Mouse (Mus musculus) inflammation-experienced regulatory T-cells, adult 6 months (primary cell): Measurements from ENCODE around the gene D330045A20Rik. TPM values are rescaled to one million over a fixed set of nuclear protein-coding genes. Genes with fewer than 3 reads are reported as not detected.
"Not testable (repeated sequence)": the region's sequence is repeated elsewhere in the genome, so short reads cannot be mapped to it uniquely, and the experiment has no call there.

ENCODE experiments used
- ATAC-seq: one replicate; pipeline ENCODE4 v1.8.0; 2017
- polyA plus RNA-seq, 3 experiments: library from polyadenylated mRNA; unstranded; fragments of 100-300 nt; shearing (Covaris generic); gene quantifications; one replicate each; pipeline ENCODE4 v1.2.1; 2017

The D330045A20Rik gene
- polyA plus RNA-seq, result under 1 TPM in 1 of 3 experiments, not detected in 2; 0.15 TPM

DNA sequence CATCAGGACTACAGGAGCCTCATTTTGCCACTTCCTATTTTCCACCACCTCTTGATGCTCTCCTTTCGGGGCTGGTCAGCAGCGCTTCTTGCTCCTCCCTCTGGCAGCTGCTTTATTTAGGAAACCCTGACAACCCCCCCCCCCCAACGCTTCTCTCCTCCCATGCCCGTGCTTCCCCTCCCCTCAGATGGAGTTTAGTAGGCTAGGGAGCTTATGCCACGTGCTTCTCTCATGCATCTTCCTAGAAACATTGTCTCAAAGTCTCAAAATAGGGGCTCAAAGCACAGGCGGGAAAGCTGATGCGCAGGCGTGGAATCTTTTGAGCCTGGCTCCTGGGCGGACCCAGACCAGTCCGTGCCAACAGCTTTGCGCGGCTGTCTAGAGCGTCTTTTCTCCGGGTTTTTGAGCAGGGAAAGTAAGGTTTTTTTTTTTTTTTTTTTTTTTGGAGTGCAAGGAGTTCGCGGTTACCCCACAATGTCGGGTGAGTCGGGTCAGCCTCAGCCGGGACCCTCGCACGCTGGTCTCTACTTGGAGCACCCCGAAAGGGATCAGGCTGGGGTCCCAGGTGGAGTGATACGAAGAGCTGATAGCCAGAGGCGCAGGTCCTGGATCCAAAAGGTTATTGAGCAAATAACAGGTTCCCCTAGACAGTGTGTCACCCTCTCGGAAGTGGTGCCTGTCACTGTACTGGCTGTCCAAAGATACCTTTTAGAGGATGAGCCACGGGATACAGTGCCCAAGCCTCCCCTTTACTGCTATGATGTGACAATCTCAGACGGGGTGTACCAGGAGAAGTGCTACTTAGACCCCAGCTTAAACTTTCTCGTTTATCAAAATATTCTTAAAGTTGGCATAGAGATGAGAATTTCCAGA is at the start of gene D330045A20Rik:
Gene D330045A20Rik (plus strand): TSS at position 346 of the 873 bp plus-strand sequence.
- ATAC-seq, result no peak

DNA sequence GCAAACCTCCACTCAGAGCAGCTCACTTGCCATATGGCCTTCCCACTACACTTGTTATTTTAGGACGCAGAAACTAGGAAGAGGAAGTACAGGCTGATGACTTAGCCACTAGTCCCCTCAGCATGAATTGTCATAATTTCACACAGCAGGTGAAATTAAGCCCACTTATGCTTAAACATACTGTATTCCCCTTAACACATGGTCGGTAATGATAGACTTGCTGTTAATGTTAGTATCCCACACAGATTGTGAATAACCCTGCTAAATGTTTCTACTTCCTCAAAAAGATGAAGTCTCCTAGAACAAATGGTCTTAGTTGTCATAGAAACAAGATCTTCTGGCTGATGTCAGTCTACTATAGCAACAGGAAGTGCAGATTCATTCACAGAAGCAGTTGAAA is 47.6 kb upstream of the D330045A20Rik start:
- ATAC-seq, result no peak

DNA sequence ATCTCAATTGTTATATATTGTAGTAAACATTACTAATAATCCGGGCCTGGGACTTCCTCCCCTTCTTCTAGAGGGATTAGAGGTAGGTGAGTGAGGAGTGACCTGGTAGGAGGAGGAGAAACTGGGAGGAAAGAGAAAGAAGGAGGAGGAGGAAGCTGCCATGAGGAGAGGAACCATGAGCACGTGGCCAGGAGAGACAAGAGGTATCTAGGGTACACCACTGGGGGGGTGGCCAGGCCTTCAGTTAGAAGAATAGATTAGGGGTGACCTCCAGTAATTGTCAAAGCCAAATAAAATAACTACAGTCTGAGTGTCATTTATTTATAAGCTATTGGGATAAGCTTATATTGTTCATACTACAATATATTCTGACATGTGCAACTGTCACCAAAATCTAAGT is 45.0 kb upstream of the D330045A20Rik start:
- ATAC-seq, result no peak

DNA sequence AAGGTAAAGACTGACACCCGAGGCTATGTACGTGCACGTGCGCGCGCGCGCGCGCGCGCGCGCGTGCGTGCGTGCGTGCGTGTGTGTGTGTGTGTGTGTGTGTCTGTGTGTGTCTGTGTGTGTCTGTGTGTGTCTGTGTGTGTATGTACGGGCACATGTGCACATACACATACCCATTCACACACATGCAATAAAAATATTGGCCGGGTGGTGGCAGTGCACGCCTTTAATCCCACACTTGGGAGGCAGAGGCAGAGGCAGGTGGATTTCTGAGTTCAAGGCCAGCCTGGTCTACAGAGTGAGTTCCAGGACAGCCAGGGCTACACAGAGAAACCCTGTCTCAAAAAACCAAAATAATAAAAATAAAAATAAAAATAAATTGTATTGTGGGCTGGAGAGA is 39.1 kb upstream of the D330045A20Rik start:
- ATAC-seq, result not testable (repeated sequence)

DNA sequence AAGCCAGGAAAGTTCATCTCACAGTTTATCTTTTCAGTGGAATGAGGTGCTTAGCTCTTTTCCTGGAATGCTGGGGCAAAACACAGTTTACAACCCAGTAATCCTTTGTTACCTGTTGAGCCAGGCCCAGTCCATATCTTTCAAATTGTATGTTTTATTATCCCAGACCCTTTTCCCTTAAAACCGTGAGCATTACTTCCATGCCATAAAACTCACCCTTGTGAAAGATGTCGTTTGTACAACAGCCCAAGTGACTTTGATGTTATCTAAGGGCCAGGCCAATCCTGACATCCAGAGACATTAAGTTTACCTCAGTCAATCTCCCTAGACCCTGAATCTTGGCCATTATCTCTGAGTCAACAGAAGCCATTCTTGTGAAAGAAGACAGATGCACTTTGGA is 23.4 kb upstream of the D330045A20Rik start:
- no peak for ATAC-seq

DNA sequence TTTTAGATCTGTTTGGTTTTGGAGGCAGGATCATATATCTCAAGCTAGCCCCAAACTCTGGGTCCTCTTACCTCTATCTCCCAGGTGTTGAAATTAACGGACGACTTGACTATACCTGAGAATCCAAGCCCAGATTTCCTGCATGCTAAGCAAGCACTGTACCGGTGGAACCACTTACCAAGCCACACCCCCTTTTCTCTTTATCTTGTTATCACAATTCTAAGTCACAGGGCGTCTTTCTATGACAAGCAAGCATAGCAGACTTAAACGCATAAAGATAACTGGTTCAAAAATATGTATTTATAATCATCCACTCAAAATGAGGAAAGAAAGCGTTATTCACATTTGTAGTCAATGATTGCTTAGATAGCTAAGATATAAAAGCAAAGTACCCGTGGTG is 1.9 kb downstream of the D330045A20Rik start:
- no peak for ATAC-seq

DNA sequence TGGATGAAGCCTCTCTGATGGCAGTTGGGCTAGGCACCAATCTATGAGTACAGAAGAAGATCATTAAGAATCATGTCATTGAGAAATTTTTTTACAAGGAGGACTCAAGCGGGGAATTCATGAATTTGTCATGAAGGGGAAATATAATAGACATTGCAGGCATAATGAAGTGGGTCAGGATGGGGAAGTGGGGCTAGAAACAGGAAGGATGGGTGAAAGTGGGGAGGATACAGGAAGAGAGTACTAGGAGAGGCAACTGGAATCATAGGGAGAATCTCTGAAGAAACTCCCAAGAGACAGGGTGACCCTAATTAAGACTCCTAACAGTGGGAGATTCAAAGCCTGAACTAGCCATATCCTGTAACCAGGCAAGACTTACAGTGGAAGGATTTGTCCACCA is 4.8 kb downstream of the D330045A20Rik start:
- no peak for ATAC-seq

DNA sequence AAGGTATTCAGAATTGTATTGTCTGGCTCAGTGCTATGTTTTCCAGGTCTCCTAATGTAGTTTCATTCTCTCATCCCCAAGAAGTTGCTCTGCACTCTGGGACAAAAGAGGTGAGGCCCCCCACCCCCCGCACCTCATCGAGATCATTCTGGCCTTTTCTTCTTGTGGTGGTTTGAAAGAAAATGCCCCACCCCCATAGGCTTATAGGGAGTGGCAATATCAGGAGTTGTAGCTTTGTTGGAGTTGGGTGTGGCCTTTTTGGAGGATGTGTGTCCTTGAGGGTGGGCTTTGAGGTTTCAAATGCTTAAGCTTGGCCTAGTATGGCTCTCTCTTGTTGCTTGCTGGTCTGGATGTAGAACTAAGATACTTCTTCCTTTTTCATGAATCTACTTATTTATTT is 36.0 kb downstream of the D330045A20Rik start:
- ATAC-seq, result no peak

DNA sequence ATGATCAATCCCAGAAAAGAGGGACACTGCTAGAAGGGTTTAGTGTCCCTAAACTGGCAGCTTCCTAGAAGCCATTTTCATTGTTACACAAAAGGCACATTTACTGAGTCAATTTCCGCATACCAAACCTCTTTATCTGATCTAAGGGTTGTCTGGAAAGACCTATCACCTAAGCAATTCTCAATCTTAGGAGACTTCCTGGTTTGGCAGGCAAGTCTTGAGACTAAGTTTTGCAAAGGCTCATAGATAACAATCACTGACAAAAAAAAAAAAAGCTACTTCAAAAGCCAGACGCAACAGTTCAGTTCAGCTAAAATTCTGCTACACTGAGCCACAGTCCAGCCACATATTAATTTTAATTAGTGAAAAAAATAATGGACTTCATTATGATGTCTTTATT is 39.1 kb downstream of the D330045A20Rik start:
- ATAC-seq, result peak; percentile 50

DNA sequence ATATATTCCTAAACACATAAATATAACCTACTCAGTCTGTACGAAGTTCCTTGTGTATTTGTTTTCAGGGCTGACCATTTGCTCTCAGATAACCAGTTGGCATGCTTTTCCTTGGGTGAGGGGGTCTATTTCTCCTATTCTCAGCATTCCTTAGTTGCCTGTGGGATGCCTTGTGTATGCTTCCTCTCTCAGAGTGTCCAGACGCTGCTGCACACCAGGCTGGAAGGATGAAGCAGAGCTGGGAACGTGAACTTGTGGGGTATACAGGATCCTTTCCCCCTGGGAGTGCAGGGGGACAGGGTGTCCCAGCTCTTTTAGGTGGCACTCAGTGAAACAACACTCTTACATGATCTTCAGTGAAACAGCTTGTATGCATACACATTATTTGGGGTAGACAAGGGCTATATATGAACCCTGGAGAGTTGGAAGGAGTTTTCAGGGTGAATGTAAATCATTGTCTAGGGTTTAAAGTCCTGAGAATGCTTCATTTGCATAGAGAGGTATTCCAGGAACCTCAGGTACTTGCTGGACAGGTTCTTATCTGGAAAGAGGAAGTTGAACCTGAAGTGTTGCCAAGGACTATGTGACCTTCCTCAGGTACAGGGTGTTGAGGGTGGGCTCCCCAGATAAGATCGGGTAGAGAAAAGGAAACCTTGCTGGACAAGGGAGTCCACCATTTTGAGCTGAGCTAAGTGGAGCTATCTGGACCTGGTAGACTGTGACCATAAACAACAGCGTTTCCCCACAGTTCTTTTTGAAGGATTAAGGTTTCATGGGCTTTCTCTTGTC is 44.3 kb downstream of the D330045A20Rik start:
- ATAC-seq, result no peak

DNA sequence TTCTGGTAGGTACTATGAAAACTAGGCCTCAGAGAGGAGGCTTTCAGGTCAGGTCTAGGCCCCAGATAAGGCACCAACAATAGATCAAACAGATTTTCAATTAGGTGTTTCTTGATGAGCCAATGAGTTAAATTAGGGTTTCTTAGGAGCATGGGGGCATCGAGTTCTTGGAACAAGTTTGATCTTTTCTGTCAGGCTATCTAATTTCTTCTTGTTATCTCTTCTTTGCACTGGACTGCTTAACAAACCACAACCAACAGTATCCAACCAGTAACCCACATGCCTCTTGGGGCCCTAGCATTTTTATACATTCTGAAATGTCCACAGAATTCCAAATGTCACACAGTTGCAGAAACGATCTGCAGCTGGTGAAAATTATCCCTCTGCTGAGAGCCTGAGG is 45.6 kb downstream of the D330045A20Rik start:
- no peak for ATAC-seq

DNA sequence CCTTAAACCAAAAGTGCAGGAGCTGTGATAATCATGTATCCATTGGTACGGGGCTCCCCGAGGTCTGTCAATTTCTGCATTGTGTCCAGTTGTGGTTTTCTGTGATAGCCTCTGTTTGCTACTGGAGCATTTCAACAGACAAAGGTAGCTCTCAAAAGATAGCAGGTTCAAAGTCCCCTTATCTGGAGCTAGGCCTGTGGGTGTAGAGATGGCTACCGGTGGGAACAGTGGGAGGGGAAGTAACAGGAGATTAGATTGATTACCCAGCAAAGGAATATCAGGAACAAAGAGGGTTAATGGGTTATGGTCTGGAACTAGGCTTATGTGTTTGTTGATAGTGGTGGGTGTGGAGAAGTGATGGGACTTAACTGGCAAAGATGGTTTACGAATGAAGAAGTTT is 46.8 kb downstream of the D330045A20Rik start:
- no peak for ATAC-seq

DNA sequence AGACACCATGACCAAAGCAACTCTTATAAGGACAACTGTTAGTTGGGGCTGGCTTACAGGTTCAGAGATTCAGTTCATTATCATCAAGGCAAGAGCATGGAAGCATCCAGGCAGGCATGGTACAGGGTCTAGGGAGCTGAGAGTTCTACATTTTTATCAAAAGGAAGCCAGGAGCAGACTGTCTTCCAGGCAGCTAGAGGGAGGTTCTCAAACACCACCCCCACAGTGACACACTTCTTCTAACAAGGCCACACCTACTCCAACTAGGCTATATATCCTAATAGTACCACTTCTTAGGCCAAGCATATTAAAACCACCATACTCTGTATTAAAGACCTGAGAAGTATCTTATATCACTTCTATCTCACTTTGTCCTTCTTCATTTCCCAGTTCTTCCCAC is 49.5 kb downstream of the D330045A20Rik start:
- no peak for ATAC-seq

DNA sequence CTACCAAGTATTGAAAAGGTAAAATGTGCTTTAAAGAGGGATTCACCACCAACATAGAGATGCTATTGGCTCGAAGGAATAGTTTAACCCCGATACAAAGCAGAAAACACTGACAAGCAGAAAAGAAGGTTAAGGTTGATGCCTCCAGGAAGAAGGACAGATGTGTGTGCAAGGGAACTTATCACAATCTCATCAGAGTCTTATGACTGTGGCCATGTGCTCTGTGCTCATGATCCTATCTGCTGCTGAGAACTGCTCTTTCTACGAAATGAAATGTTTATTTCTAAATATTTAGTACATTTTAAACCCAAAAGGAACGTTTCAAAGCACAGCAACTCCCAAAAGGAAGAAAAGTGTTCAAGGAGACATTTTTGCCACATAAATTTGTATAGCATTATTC is 52.1 kb downstream of the D330045A20Rik start:
- no peak for ATAC-seq

DNA sequence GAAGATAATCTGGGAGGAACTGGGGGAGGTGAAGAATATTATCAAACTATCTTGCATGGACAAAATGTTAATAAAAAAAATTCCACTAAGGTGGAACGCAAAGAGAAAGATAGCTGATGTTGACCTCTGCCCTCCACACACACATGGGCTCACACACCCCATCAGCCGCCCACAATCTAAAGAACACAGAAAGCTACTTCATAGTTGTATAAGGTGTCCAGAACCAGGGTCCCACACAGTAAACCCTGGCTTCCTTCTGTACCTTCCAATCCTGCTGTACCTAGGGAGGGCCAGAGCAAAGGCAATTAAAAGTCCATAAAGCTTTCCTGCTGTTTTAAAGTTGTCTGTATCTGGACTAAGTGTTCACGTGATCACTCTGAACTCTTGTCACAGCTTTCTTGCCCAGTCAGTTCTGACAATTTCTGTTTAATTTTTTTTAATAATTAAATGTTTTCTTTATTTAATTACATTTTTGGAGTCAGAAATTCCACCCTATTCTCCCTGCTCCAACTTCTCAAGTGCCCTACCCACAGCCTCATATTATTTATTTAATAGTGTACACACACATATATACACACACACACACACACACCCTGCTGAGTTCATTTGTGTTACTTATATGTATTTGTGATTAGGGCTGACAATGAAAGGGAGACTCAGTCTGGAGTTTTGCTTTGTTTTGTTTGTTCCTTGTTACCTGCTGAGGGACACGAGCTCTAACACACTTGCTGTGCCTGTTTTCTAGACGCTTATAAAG is 57.7 kb downstream of the D330045A20Rik start:
- no peak for ATAC-seq

DNA sequence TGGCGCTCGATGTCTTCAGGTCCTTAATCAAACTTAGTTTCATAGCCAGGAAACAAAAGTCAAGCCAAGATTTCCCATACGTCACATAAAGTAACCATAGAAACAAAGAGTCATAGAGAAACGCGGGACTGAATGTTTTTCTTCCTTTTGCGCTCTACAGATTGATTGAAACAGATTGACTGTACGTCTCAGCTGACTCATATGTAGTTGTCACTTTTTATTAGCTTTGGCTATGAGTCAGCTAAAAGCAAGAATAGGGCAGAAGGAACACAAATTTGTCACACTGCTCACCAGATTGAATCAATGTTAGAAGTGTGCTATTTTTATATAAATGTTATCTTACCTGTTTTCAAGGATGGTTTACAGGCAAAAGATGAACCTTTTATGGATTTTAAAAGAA is 63.6 kb downstream of the D330045A20Rik start:
- ATAC-seq, result no peak

DNA sequence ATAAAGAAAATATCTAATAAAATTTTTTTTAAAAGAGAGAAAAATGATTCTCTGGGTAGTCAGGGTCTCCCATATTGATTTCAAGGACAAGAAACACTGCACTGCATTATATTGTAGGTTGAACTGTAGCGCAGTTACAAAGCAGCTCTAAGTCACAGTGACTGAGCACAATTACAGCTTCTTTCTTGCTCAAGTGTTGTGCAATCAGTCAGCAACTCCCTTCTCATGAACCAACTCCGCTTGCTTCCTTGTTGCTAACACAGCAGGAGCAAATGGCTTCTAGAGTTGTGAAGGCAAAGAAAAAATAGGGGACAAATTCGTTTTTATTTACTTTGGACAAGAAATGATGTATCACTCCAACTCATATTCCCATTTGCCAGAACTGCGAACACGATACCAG is 70.3 kb downstream of the D330045A20Rik start:
- ATAC-seq, result no peak

DNA sequence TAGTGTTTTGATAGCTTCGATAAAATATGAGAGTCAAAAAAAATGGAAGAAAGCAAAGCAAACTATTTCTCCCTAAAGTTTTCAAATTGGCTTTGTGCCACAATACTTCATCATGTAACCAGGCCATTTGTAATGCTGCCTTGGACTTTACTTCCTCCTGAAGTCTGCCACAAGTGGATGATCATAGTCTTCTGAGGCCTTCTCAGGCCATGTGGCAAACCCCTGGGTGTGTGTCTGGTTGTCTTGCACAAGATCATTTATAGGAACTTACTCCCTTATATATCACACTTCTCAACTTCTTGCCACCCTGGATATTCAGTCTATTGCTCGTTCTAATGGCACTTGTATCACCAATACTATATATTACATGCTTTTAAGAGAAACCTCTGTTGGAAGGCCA is 71.9 kb downstream of the D330045A20Rik start:
- ATAC-seq, result no peak

DNA sequence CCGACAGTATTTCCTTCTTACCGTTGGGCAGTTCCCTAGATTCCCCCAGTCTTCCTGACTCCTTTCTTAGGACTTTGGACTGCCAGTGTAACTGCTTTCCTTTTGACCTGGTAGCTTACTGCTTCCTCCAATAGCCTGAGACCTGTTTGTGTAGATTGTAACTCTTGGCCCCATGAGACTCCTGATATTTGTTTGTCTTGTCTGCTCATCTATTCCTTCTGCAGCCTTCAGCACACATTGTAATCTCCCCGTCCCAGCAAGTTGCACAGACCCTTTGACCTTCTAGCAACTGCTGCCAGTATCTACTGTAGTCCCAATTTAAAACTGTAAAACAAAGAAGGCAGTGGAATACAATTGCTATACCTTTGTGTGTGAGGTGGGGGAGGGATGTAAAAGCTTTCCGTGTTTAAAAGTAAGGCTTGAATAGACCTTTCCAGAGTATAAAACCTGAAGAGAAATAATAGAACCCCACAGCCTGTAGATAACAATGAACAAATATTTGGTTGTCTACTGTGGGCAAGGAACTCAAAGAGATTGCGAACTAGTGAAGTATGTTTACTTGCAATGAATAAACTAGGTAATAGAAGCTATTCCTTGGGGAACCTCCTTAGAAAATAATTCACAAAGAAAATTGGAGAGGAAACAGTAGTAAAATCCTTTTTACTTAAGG is 82.2 kb downstream of the D330045A20Rik start:
- ATAC-seq, result no peak

DNA sequence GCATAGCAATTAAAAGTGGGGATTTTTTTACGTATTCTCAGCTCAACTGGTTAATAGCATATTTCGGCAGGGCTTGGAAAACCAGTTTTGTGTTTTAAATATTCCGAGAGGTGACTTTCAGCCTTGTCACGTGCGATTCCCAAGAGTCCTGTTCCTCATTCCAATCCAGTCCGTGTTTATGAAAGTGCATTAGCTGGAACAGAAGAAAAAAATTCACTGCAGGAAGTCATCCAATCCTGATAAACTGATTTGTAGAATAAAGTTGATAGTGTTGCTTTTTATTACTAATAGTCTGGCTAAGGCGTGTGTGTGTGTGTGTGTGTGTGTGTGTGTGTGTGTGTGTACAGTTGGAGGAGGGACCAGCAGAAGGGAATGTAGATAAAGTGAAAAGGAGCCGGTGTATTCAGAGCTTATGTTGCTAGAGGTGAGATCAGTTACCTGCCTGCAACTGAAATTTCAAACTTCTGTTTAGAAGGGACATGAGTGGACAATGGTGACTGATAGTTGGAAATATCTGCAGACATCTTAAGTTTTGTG is 82.8 kb downstream of the D330045A20Rik start, which contains the start of gene Rnf128:
Gene Rnf128 (plus strand): TSS at position 392 of the 537 bp plus-strand sequence.
- ATAC-seq, result no peak

DNA sequence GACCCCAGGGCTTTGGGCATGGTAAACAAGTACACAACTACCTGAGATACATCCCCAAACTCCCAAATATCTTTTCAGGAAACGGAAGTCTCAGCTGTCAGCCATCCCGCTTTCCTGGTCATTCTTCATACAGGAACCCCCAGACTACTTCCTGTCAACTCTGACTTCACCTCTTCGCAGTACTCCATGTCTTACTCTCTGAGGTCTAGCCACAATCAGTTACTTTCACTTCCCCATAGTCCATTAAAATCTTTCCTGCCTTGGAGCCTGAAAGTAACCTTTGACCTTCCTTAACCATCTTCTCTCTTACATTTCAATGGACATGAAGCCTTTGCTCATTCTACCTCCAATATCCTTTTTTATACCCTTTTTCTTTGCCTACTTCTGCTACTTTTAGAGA is 89.9 kb downstream of the D330045A20Rik start:
- ATAC-seq, result no peak

DNA sequence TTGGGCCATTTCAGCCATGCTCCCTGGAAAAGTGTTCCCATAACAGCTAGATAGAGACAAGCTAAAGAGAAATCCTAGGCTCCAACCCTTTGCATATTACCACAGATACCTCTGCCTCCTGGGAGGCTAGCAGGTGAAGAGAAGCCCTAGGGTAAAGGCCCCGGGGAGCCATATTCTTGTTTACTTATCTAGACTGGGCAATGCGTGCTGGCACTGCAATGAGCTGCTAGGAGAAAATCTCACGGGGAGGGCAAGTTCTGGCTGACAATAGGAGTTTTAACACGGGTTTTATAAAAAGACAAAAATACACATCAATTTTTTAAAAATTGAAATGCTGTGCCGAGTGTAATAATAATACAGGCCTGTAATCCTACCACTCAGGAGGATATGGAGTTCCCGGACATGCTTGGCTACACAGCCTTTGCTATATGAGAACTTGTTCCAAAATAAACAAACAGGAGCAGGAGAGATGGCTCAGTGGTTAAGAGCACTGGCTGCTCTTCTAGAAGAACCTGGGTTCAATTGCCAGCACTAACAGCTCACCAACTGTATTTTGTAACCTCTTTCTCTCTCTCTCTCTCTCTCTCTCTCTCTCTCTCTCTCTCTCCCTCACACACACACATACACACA is 98.6 kb downstream of the D330045A20Rik start:
- no peak for ATAC-seq
